Mouse (Mus musculus) Patski (cell line): ENCODE measurements at regions not wholly inside any gene's neighbourhood (a gene's known extent, or its start where the extent isn't known, plus 50 kb on each side); places are given as distances from the start of the nearest gene placed in this dataset.

Experiments used
- ATAC-seq: fragments of 100-300 bp; one replicate; pipeline ENCODE4 v1.8.0; 2021
- CTCF ChIA-PET: fragments of 350-600 bp; sonication (Branson Sonifier 250); formaldehyde crosslinking; loops from one replicate; lab custom pipeline; 2022; ENCODE audit warnings: inconsistent platforms; lab: Charles Lee
- POLR2A ChIA-PET: fragments of 350-600 bp; sonication (Branson Sonifier 250); formaldehyde crosslinking; loops from one replicate; lab custom pipeline; 2022; ENCODE audit warnings: antibody characterized with exemption, inconsistent platforms; lab: Charles Lee
- DNase-seq: peaks from one replicate; pipeline ENCODE4 v3.0.0-alpha.2; 2011; ENCODE audit warnings: low read depth, low spot score
- H3K27me3 ChIP-seq: fragments of 371-371 bp; one replicate; pipeline ENCODE4 v1.5.1; 2021
- CTCF ChIP-seq: fragments of 100-300 bp; IDR thresholded peaks from one replicate; pipeline ENCODE4 v1.5.1; 2021
- in situ Hi-C: fragments of 300-500 bp; cut with MboI; formaldehyde crosslinking; loops from 3 replicates; pipeline ENCODE4 v1.11.1; 2018; ENCODE audit warnings: low pct_unique_long_range_greater_than_20kb, mixed read lengths

DNA sequence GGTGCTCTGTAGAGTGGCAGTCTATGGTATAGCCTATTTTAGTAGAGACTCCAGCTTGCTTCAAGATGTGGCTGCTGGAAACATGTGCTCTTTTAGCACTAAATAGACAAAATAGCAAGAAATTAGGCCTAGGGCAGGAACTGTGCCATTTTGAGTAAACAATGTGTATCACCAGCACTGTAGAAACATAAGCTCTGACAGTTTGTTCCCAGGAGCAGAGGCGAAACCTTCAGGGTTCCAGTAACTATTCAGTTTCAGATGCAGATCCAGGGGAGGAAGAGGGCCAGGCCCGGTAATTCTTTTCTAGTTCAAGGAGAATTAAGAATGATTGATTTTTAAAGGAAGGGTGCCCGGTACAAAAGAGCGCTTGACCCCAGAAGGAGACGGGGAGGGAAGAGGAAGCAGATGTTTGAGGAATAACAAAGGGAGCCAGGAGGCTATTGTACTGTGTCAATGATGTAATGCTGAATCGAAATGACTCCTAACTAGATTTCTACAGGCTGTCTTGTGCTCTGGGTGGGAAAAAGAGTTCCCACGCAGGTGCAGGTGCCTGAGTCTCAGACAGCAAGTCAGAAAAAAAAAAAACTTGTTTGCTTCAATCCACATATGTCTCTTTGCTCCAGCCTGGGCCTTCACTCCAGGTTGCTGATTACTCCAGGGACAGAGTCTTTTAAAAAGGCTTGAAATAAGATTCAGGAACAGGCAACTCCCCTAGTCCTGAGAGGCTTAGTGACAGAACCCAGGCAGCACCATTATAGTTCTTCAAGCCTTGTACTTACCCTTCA is 57.4 kb upstream of the Tex13c2 start:
- TF ChIP-seq CTCF, result no peak
- ATAC-seq, result no peak
- DNase-seq, result no peak
- peaks cover 50% of the 10 kb centered on the region for H3K27me3 ChIP-seq
- CTCF ChIA-PET, result no interaction called here
- in situ Hi-C loops, result no loop called here
- POLR2A ChIA-PET, result no interaction called here
